Mouse (Mus musculus): ENCODE results near the gene Znrf2. TPM values are rescaled to one million over a fixed set of nuclear protein-coding genes. Genes with fewer than 3 reads are reported as not detected.

The Znrf2 gene
- polyA plus RNA-seq, 1 experiment from 2014 or later: 6.2 TPM

- Histone ChIP-seq H3K27ac (ENCODE audit: low read length) (no peak overlapping the region), H3K4me1 (ENCODE audit: control insufficient read depth, insufficient read depth, low read length) (no peaks in the 10 kb centered on the region), H3K4me2 (ENCODE audit: low read length) (no peak overlapping the region), H3K9me3 (replicated peaks; ENCODE audit: control insufficient read depth, low read length, poor library complexity, severe bottlenecking) (no peaks in the 10 kb centered on the region), H3K9ac (ENCODE audit: low read depth, low read length) (no peak overlapping the region), H3K36me3 (ENCODE audit: control insufficient read depth, insufficient read depth, low read length) (no peaks in the 10 kb centered on the region), H3K27me3 (ENCODE audit: control insufficient read depth, insufficient read depth, low read depth, low read length) (peaks cover 4% of the 10 kb centered on the region; the same call in 1 of the 2 replicates), H3K4me3 (ENCODE audit: low read depth, low read length) (no peak overlapping the region)
- no peak for ATAC-seq
- WGBS: 97% methylated on average over 6 of the region's 6 CpGs
Measured at GRCm38 (mm10) chr6:54941149-54941548, 124.4 kb downstream of the Znrf2 start.

Other genes starting within 250 kb of the Znrf2 start
- gene Plekha8, start 221.8 kb upstream of the Znrf2 start, polyA plus RNA-seq (2015; fragmentation: Nextera tagmentation; extraction: Ambion mirVana): 8.3 and 9.5 TPM in 2 replicates
- 7.1 and 8.1 TPM in 2 replicates for gene Fkbp14, start 219.6 kb upstream of the Znrf2 start, polyA plus RNA-seq (2015; fragmentation: Nextera tagmentation; extraction: Ambion mirVana)
- gene Mturn, start 135.3 kb upstream of the Znrf2 start, polyA plus RNA-seq (2015; fragmentation: Nextera tagmentation; extraction: Ambion mirVana): 123 and 128 TPM in 2 replicates
- 2.6 and 2.8 TPM in 2 replicates for gene Nod1, start 155.7 kb downstream of the Znrf2 start, polyA plus RNA-seq (2015; fragmentation: Nextera tagmentation; extraction: Ambion mirVana)
- gene Ggct, start 176.0 kb downstream of the Znrf2 start, polyA plus RNA-seq (2015; fragmentation: Nextera tagmentation; extraction: Ambion mirVana): 13.6 and 14.5 TPM in 2 replicates
- gene Gars, start 221.1 kb downstream of the Znrf2 start, polyA plus RNA-seq (2015; fragmentation: Nextera tagmentation; extraction: Ambion mirVana): 225 and 230 TPM in 2 replicates